Mouse (Mus musculus) kidney, postnatal 25 days (tissue): ENCODE measurements around the gene Avpr1b.
A peak's percentile ranks its signal among the peaks of the same experiment; 100 is the strongest.

Source experiments
- DNase-seq, 2 experiments: peaks; one replicate each; pipeline ENCODE4 v3.0.0; 2021; ENCODE audit warnings: mixed read lengths in 2 of 2

The Avpr1b gene

DNA sequence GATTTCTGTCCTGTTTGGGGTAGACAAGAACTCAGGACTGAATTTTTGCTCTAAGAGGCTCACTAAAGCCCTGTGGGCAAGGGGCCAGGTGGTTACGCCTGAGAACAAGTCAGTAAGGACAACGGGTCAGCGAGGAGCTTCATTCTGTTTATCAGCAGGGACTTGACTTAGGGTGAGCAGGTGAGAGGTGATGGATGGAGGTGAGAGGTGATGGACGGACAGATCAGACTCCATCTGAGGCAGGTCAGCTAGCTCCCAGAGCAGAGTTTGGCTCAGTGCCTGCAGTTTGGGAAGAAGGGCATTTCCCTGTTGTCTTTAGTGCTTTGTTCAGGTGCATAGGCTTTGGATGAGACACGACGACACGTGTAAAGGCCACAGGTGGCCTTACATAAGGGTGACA is 20.3 kb downstream of the Avpr1b start:
- DNase-seq, result peak in 1 of 2 experiments; percentile 41

DNA sequence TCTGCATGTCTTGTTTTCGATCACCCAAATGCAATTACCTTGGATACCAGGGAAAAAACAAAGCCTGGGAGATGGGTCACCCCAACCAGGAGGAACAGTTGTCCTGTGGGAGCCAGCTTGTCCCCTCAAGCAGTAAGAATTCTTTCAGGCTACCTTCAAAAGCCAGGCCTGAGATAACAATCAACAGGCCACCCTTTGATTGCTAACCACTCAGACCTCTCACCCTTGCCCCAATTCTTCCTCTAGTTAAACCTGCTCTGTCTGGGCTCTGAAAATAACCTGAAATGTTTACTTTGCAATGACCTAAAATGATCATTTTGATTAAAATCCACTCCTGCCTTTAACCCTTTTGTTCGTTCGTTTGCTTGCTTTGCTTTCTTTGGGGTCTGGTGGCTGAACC is 24.6 kb downstream of the Avpr1b start:
- DNase-seq, result no peak

DNA sequence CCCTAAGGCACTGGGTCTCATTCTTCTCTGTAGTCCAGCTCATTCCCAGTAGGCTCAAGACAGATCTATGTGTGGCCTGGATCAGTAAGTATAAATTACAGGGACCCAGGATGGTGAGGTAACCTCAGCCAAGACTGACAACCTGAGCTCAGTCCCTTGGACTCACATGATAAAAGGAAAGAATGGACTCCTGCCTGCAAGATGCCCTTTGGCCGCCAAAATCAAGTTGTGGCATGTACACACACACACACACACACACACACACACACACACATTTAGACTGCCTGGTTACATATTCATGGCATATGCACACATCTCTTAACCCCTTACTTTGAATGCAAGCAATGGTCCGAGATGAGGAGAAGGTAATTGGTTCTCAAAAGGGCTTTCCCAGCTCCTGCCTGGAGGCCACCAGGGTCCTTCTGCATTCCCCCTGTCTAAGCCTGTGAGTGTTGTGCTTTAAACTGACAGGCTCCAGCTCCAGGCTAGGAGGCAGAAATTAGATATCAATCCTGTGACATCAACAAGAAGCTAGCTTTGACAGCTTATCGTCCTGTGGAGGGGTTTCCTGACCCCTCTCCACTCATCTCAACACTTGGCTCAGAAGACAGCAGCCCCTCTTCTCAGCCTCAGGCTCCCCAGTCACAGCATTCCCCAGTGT is 25.3 kb downstream of the Avpr1b start:
- DNase-seq, result no peak

DNA sequence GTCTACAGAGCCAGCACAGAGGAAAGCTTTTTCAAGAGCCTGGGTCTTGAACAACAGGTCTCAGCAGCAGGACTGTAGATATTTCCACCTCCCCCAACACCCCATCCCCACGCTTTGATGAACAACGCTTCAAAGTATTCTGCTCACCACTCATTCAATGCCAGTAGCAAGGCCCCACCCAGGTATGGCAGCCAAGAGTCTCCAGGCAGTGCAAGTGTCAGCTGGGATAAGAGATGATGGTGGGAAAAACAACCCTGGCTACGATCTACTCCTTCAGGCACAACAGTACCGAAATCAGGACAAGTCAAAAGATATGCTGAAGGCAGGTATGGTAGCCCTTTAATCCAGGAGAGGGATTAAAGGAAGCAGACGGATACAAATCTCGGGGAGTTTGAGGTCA is 27.2 kb downstream of the Avpr1b start:
- no peak for DNase-seq

DNA sequence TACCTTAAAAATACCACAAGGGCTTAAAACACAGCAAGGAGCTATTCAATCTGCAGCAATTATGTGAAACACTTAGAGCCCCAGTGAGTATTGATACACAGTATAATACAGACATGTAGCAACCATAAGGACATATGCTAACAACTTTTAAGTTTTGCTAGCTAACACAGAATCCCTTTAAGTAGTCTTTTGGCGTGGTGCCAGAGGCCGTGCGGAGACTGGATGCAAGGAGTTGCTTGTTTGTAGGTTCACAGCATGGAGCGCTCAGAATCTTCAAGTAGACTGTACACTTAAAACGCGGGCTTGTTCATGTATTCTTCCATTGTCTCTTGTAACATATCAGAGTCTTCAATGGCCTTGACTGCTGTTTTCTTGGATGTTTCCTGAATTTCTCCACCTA is 33.2 kb downstream of the Avpr1b start:
- peak in 1 of 2 experiments; percentile 12 for DNase-seq

DNA sequence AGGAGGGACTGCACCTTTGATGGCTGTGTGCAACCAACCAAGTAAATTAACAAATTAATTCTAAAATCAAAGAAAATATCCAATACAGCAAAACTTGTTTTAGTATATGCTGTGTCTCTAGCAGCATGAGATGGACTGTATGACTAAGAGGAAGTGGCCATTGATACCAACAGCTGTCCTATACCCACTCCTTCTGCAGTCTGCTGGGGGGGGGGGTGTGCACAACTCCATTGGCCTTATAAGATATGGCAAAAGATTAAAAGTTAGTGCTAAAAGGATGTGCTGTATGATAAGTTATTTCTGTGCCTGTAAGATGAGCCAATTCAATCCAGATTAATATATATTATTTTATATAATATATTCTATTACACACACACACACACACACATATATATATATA is 35.5 kb downstream of the Avpr1b start:
- no peak for DNase-seq

DNA sequence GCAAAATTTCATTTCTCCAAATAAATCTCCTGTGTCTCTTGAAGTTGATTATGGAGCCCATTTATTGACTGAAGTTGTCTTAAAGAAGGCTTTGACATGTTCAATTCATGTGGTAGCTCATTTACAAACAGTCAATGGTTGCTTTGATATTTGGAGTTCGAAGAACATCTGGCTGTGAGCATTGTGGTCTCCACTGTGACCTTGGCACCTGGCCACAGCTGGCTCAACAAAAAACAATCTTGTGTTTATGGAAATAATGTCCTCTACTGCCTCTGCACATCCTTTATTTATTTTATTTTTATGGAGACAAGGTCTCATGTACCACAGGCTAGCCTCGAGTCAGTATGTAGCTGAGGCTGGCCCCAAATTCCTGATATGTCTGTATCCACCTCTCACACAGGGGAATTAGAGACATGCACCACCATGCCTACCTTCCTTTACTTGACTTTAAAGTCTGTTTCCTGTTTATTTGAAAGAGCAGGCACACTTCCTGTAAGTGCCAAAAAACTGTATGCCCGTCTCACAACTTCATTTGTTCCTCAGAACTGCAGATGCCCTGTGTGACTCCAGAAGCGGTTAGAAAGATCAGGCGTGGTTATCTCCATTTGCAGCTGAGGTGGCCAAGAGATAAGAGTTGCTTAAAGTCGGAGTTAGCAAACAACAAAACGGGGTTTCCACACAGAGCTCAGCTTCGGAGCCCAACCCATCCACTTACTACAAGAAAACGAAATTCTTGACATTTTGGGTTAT is 38.9 kb downstream of the Avpr1b start, which contains the start of gene Ctse:
Gene Ctse (plus strand): TSS at position 516 of the 750 bp plus-strand sequence.
- DNase-seq, result no peak

DNA sequence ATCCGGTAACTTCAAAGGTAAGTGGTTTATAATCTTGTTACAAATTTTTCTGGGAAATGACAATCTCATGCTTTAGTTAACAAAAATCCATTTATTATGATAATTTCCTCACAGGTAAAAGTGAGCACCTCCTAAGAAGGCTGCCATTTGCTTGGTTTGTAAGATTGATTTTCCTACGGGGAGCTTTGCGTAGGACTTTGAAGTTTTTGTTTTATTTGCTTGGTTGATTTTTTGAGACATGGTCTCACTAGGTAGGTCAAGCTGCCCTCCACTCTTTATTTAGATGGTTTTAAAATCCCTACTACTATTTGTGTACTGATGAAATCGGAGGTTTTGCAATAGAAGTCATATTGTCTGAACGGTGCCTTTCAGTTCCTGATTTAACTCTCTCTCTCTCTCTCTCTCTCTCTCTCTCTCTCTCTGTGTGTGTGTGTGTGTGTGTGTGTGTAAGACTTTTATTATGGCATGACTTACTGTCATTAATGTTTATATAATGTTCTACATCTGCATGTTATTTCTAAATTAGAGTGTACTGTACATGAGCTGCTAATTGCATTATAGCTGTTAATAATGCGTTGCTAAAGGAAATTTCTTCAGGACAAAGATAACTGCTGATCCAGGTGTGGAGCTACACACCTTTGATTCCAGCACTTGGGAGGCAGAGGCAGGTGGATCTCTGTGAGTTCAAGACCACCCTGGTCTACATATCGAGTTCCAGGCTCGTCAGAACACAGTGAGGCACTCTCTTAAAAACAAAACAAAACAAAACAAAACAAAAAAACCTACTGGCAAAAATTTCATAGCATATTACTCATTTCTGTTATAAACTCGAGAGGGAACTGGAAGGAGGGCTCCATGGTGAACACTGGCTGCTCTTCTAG is 39.7 kb downstream of the Avpr1b start:
- no peak for DNase-seq

DNA sequence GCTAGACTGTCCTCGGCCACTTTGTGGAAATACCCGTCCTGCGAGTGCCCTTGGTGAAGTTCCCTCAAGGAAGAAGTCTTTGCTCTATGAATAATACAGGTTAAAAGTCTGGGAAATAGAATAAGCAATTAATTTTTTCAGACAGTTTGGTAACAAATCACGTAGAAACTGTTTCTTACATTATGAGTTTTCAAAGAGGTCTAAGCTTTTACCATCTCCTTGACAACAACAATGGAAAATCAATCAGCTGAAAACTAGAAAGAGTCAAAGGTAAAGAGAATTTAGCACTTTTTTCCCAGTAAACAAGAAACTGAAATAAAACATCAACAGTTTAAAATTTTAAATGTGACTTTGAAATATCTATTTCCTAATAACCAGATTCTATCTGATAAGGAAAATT is 41.0 kb downstream of the Avpr1b start:
- no peak for DNase-seq

DNA sequence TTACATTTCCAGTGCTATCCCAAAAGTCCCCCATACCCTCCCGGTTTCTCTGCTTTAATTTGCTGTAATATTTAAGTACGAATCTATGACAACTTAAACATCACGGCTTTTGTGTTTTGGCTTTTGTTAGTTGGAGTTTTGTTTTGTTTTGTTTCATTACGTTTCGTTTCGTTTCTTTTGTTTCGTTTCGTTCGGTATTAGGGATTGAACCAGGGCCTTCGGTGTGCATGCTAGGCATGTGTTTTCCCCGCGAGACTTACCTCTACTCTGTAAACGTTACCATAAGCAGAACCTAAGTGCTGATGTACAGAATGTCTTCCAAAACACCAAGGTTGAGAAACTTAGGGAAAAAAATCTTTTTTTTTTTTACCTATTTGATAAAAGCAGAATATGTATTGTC is 42.5 kb downstream of the Avpr1b start:
- no peak for DNase-seq

DNA sequence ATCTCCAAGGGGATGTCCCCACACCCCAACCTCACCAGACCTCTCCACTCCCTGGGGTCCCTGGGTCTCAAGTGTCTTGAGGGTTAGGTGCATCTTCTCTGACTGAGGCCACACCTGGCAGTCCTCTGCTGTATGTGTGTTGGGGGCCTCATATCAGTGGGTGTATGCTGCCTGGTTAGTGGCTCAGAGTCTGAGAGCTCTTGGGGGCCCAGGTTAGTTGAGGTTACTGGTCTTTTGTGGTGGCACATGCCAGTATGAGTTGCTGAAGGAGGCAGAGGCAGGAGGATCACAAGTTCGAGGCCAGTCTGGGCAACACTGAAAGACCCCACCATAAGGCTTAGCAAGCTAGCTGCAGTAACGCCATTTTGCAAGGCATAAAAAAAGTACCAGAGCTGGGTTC is 43.2 kb downstream of the Avpr1b start:
- no peak for DNase-seq

DNA sequence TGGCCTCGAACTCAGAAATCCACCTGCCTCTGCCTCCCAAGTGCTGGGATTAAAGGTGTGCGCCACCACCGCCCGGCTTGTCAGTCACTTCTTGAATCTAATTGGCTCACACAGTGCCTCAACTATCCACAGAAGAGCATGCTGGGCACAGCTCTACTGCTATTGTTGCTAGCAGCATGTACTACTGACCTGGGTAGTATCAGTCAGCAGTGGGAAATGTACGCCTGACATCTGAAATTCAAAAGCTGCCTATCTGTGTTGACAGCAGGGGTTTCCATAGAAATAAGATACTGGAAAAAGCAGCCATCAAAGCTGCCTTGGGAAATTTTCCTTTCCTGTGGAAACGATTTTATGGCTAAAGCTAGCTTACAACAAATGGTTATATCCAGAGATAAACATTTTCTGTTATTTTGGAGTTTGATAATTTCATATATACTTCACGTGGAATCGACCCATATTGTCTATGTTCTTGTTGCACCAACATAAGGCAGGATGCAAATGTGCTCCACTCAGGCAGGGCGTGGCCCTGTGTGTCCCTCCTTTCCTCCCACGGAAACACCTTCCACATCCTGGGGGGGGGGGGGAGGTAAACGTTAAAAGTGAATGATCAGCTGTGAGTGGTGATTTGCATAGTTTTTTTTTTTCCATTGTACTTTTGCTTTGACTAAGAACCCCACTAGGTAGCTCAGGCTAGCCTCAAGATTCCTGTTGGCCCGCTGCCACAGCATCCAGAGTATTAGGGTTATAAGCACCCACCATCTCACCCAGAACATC is 53.8 kb downstream of the Avpr1b start:
- no peak for DNase-seq

DNA sequence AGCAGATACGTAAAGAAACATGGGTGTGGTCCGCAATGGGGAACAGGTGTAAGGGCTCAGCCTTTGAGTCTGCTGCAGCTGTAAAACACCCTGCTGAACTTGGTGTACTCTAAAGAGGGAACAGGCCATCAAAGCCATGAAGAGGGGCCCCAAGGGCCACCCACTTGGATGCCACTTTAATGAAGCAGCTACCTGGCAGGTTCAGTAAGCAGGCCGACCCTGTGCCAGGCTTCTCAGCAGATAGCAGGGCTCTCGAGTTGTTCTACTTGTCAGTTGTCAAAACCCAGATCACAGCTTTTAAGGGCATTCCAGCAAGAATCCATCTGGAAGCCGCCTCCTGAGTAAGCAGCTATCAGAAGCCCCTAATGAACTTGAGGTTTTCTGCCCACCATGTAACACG is 56.6 kb downstream of the Avpr1b start:
- no peak for DNase-seq

DNA sequence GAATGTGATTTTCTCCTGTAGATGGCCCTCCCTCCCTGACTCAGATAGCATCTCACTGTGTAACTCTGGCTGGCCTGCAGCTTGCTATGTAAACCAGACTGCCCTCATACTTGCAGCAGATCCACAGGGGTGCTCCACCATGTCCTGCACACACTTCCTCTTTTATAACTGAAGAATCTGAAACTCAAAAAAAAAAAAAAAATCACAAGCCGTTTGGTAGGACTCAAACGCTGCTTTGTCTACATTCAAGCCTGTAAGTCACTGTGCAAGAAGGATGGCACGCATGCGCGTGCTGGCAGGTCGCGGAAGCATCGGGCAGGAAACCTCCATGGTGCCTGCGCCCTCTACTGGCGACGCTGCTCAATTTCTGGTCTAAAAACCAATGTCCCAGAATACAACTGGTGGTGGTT is 58.9 kb downstream of the Avpr1b start:
- peak; percentile 93 to 94 for DNase-seq

DNA sequence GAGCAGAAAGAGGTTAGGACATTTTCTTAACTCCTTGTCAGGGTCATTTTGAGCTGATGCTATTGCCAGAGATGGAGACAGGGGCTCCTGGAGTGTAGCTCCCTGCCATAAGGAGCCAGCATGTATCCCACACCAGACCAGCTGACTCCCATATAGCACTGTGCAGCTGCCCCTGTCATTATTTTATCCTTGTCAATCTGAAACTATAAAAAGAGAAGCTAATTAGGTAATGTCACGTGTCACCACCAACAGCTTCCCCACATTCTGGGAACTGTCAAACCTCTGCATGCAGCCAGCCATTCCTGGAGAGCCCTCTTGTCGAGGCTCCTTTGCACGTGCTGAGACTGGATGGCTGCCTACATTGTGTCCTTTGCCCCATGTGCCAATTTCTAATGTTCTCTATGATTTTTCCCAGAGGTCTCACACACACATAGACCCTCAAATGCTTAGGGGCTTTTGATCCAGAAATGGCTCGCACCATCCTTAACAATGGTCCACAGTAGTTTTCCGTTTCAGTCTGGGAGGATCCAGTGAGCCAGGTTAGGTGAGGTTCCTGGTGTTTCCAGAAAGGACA is 60.6 kb downstream of the Avpr1b start:
- DNase-seq, result no peak

DNA sequence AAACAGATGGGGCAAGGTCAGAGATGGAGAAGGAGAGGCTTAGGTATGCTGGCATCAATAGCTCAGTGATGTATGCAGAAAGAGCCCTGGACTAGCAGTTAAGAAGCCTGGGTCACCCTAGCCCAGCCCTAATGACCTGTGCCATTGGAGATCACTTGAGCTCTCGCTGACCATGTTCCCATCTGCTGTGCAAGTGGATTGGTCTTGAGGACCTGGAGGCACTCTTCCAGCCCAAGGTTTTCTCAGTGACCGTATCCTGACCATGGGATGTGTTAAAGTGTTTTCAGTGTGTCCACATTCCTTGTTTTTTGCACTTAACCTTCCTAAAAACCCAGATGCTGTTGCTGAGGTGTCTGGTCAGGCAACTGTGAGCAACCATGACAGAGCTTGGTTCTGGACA is 61.2 kb downstream of the Avpr1b start:
- DNase-seq, result no peak

DNA sequence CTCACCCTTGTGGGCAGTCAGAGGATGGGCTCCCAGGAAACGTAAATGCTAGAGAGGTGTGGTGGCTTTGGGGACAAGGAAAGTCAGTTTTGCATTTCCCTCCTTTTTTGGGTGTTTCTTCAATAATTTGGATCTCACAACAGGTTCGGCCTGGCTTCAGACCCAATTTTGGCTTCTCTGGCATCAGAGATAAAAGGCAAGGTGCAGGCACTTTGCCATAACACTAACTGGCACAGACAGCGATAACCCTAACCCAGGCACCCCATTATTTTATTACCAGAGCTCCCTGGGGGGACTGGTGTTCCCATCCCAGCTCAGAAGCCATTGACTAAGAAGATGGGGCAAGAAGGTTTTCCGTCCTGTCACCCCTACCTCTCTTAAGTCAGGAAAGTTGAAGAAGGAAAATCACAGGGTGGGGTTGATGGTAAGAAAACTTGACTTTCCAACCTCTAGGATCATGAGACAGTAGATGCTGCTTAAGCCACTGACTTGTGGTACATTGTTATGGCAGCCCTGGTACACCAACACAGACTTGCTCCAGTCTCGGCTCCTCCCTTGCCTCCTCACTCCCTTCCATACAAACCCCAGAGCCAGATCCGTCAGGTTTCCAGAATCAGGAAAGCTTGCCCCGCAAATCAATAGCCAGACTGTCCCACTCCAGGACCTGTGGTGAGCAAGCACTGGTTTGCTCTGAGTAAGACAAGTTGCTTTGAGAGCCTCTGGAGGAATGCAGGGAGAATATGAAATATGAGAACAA is 61.9 kb downstream of the Avpr1b start:
- DNase-seq, result no peak
